Mouse (Mus musculus): ENCODE data around the gene Nt5e. TPM values are rescaled to one million over a fixed set of nuclear protein-coding genes. Genes with fewer than 3 reads are reported as not detected.

Gene Nt5e
- polyA plus RNA-seq, 1 experiment from 2014 or later = 21.0 TPM

- Histone ChIP-seq H3K27me3 (replicated peaks; ENCODE audit: control insufficient read depth, insufficient read depth, low read length) (peaks cover 12% of the 10 kb centered on the region), H3K9ac (ENCODE audit: low read depth, low read length) (no peak overlapping the region), H3K4me2 (replicated peaks; ENCODE audit: low read depth) (no peak overlapping the region), H3K36me3 (ENCODE audit: control insufficient read depth, insufficient read depth) (no peaks in the 10 kb centered on the region), H3K4me1 (replicated peaks; ENCODE audit: control insufficient read depth, insufficient read depth, low read length) (no peaks in the 10 kb centered on the region), H3K9me3 (ENCODE audit: control insufficient read depth) (no peaks in the 10 kb centered on the region), H3K27ac (ENCODE audit: low read depth, low read length) (no peak overlapping the region), H3K4me3 (ENCODE audit: low read depth, low read length) (no peak overlapping the region)
- no peak for TF ChIP-seq CTCF (IDR thresholded peaks at IDR 0.05; ENCODE audit: low read depth)
- ATAC-seq = peak; percentile 46
- 64% methylated on average over 3 of the region's 3 CpGs for WGBS
Observed at GRCm38 (mm10) chr9:88324616-88325015, 2.4 kb upstream of the Nt5e start.

- Histone ChIP-seq H3K9ac (ENCODE audit: low read depth, low read length) (no peak overlapping the region), H3K27me3 (replicated peaks; ENCODE audit: control insufficient read depth, insufficient read depth, low read length) (peaks cover 12% of the 10 kb centered on the region), H3K36me3 (ENCODE audit: control insufficient read depth, insufficient read depth) (no peaks in the 10 kb centered on the region), H3K4me3 (ENCODE audit: low read depth, low read length) (0 out of 2 replicates have a peak overlapping the region, but pooled peaks have one; percentile 2), H3K27ac (ENCODE audit: low read depth, low read length) (no peak overlapping the region), H3K9me3 (ENCODE audit: control insufficient read depth) (no peaks in the 10 kb centered on the region), H3K4me2 (replicated peaks; ENCODE audit: low read depth) (peak overlapping the region; percentile 92), H3K4me1 (replicated peaks; ENCODE audit: control insufficient read depth, insufficient read depth, low read length) (no peaks in the 10 kb centered on the region)
- 44% methylated on average over 5 of the region's 5 CpGs for WGBS
- no peak for TF ChIP-seq CTCF (IDR thresholded peaks at IDR 0.05; ENCODE audit: low read depth)
- ATAC-seq = no peak
Observed at GRCm38 (mm10) chr9:88328666-88329065, 1.7 kb downstream of the Nt5e start.

- ATAC-seq = no peak
- 32% methylated on average over 10 of the region's 10 CpGs for WGBS
- H3K4me3 ChIP-seq (ENCODE audit: low read depth, low read length) = 0 out of 2 replicates have a peak overlapping the region, but pooled peaks have one; percentile 2
- no peak overlapping the region for H3K9ac ChIP-seq (ENCODE audit: low read depth, low read length)
- no peaks in the 10 kb centered on the region for H3K4me1 ChIP-seq (replicated peaks; ENCODE audit: control insufficient read depth, insufficient read depth, low read length)
- TF ChIP-seq CTCF (IDR thresholded peaks at IDR 0.05; ENCODE audit: low read depth) = no peak
- H3K27ac ChIP-seq (ENCODE audit: low read depth, low read length) = no peak overlapping the region
- H3K4me2 ChIP-seq (replicated peaks; ENCODE audit: low read depth) = peak overlapping the region; percentile 27; the same call in 1 of the 2 replicates
- peaks cover 12% of the 10 kb centered on the region for H3K27me3 ChIP-seq (replicated peaks; ENCODE audit: control insufficient read depth, insufficient read depth, low read length)
- H3K9me3 ChIP-seq (ENCODE audit: control insufficient read depth) = no peaks in the 10 kb centered on the region
- no peaks in the 10 kb centered on the region for H3K36me3 ChIP-seq (ENCODE audit: control insufficient read depth, insufficient read depth)
Observed at GRCm38 (mm10) chr9:88329166-88329748, 2.3 kb downstream of the Nt5e start.

- H3K4me3 ChIP-seq (ENCODE audit: low read depth, low read length) = no peak overlapping the region
- TF ChIP-seq CTCF (IDR thresholded peaks at IDR 0.05; ENCODE audit: low read depth) = no peak
- peaks cover 12% of the 10 kb centered on the region for H3K27me3 ChIP-seq (replicated peaks; ENCODE audit: control insufficient read depth, insufficient read depth, low read length)
- H3K27ac ChIP-seq (ENCODE audit: low read depth, low read length) = no peak overlapping the region
- ATAC-seq = no peak
- 69% methylated on average over 3 of the region's 3 CpGs for WGBS
- H3K4me1 ChIP-seq (replicated peaks; ENCODE audit: control insufficient read depth, insufficient read depth, low read length) = no peaks in the 10 kb centered on the region
- H3K9me3 ChIP-seq (ENCODE audit: control insufficient read depth) = no peaks in the 10 kb centered on the region
- H3K4me2 ChIP-seq (replicated peaks; ENCODE audit: low read depth) = 0 out of 2 replicates have a peak overlapping the region, but pooled peaks have one; percentile 13
- no peaks in the 10 kb centered on the region for H3K36me3 ChIP-seq (ENCODE audit: control insufficient read depth, insufficient read depth)
- no peak overlapping the region for H3K9ac ChIP-seq (ENCODE audit: low read depth, low read length)
Observed at GRCm38 (mm10) chr9:88330316-88330715, 3.3 kb downstream of the Nt5e start.

GRCm38 (mm10) chr9:88332447-88332846 lies 5.5 kb downstream of the Nt5e start:
- H3K9me3 ChIP-seq (ENCODE audit: control insufficient read depth) = no peaks in the 10 kb centered on the region
- H3K4me1 ChIP-seq (replicated peaks; ENCODE audit: control insufficient read depth, insufficient read depth, low read length) = no peaks in the 10 kb centered on the region
- H3K36me3 ChIP-seq (ENCODE audit: control insufficient read depth, insufficient read depth) = no peaks in the 10 kb centered on the region
- H3K27me3 ChIP-seq (replicated peaks; ENCODE audit: control insufficient read depth, insufficient read depth, low read length) = peaks cover 8% of the 10 kb centered on the region
- no peak overlapping the region for H3K4me3 ChIP-seq (ENCODE audit: low read depth, low read length)
- no peak for TF ChIP-seq CTCF (IDR thresholded peaks at IDR 0.05; ENCODE audit: low read depth)
- no peak overlapping the region for H3K27ac ChIP-seq (ENCODE audit: low read depth, low read length)
- no peak for ATAC-seq
- no peak overlapping the region for H3K4me2 ChIP-seq (replicated peaks; ENCODE audit: low read depth)
- WGBS = 45% methylated on average over 3 of the region's 3 CpGs
- no peak overlapping the region for H3K9ac ChIP-seq (ENCODE audit: low read depth, low read length)

- Histone ChIP-seq H3K4me2 (replicated peaks; ENCODE audit: low read depth) (no peak overlapping the region), H3K9ac (ENCODE audit: low read depth, low read length) (no peak overlapping the region), H3K27ac (ENCODE audit: low read depth, low read length) (no peak overlapping the region), H3K4me1 (replicated peaks; ENCODE audit: control insufficient read depth, insufficient read depth, low read length) (no peaks in the 10 kb centered on the region), H3K4me3 (ENCODE audit: low read depth, low read length) (no peak overlapping the region), H3K27me3 (replicated peaks; ENCODE audit: control insufficient read depth, insufficient read depth, low read length) (no peaks in the 10 kb centered on the region), H3K9me3 (ENCODE audit: control insufficient read depth) (no peaks in the 10 kb centered on the region), H3K36me3 (ENCODE audit: control insufficient read depth, insufficient read depth) (no peaks in the 10 kb centered on the region)
- 57% methylated on average over 1 of the region's 2 CpGs for WGBS
- no peak for TF ChIP-seq CTCF (IDR thresholded peaks at IDR 0.05; ENCODE audit: low read depth)
- ATAC-seq = no peak
Observed at GRCm38 (mm10) chr9:88335839-88336238, 8.8 kb downstream of the Nt5e start.

All from intestine, postnatal 0 days (tissue).